Mouse (Mus musculus) limb, embryonic 14.5 days (tissue): ENCODE data around the gene Arid3a. TPM values are rescaled to one million over a fixed set of nuclear protein-coding genes. Genes with fewer than 3 reads are reported as not detected.
A peak's percentile ranks its signal among the peaks of the same experiment; 100 is the strongest.

Experiments
- ATAC-seq: fragments of 200-750 bp; cut with Nextera tagmentation; 2 replicates; pipeline ENCODE4 v1.8.0; 2017; ENCODE audit warnings: low read depth, moderate number of reproducible peaks, moderate TSS enrichment; ENCODE audit not compliant: low FRiP score
- DNase-seq: peaks from one replicate; pipeline ENCODE4 v3.0.0-alpha.2; 2015; ENCODE audit warnings: low spot score
- H3K27ac ChIP-seq: fragments of 300-500 bp; sonication (generic); replicated peaks from 2 replicates; pipeline ENCODE4 v1.5.1; 2014; ENCODE audit warnings: low read depth, mild to moderate bottlenecking, low read length, moderate library complexity, mixed read lengths
- H3K27me3 ChIP-seq: fragments of 300-500 bp; sonication (generic); 2 replicates; pipeline ENCODE4 v1.6.1; 2014; ENCODE audit warnings: low read length, mixed read lengths; ENCODE audit not compliant: control insufficient read depth, insufficient read depth
- H3K36me3 ChIP-seq: fragments of 300-500 bp; sonication (generic); 2 replicates; pipeline ENCODE4 v1.6.1; 2014; ENCODE audit warnings: mild to moderate bottlenecking, low read length, moderate library complexity, mixed read lengths; ENCODE audit not compliant: control insufficient read depth, insufficient read depth
- H3K4me1 ChIP-seq: fragments of 300-500 bp; sonication (generic); 2 replicates; pipeline ENCODE4 v1.6.1; 2014; ENCODE audit warnings: antibody characterized with exemption, low read length, mixed read lengths; ENCODE audit not compliant: control insufficient read depth, insufficient read depth
- H3K4me2 ChIP-seq: fragments of 300-500 bp; sonication (generic); replicated peaks from 2 replicates; pipeline ENCODE4 v1.6.1; 2014; ENCODE audit warnings: low read depth, mild to moderate bottlenecking, low read length, moderate library complexity; ENCODE audit not compliant: severe bottlenecking
- H3K4me3 ChIP-seq: fragments of 300-500 bp; sonication (generic); replicated peaks from 2 replicates; pipeline ENCODE4 v1.5.1; 2014; ENCODE audit warnings: low read length
- H3K9ac ChIP-seq: fragments of 300-500 bp; sonication (generic); 2 replicates; pipeline ENCODE4 v1.6.1; 2014; ENCODE audit warnings: mild to moderate bottlenecking, low read depth, low read length, moderate library complexity; ENCODE audit not compliant: severe bottlenecking
- H3K9me3 ChIP-seq: fragments of 300-500 bp; sonication (generic); 2 replicates; pipeline ENCODE4 v1.6.1; 2016; ENCODE audit warnings: low read length; ENCODE audit not compliant: control insufficient read depth
- POLR2A ChIP-seq: fragments of 200-500 bp; IDR thresholded peaks from 2 replicates; pipeline ENCODE4 v1.8.0; 2012; ENCODE audit warnings: inconsistent platforms, mild to moderate bottlenecking, moderate library complexity, borderline replicate concordance; ENCODE audit not compliant: insufficient read depth, insufficient read length; ENCODE audit errors: extremely low read depth
- WGBS: fragments of 180-500 bp; shearing (Covaris S2); extraction: QIAGEN DNeasy Blood & Tissue Kit; methylation state at CpG from one replicate; pipeline ENCODE4 v1.1.7; 2014; 5-methylcytosine and 5-hydroxymethylcytosine counted together
- polyA plus RNA-seq, 2 experiments: library from polyadenylated mRNA; depleted of rRNA in 1 of 2; stranded (reverse) in 1 of 2; unstranded in 1 of 2; fragments of >200 nt; fragmentation: Nextera tagmentation in 1 of 2; extraction: Ambion mirVana in 1 of 2; gene quantifications; 2 replicates each; pipeline versions ENCODE4 v1.2.1 to v1.2.3; 2012 to 2014

Arid3a gene
- polyA plus RNA-seq, 2 experiments, result 5.0 to 8.6 TPM

GRCm38 (mm10) chr10:79920056-79920890 lies 6.6 kb upstream of the Arid3a start:
- Histone ChIP-seq H3K4me2 (peak overlapping the region; percentile 40; the same call in 1 of the 2 replicates), H3K36me3 (no peaks in the 10 kb centered on the region), H3K27me3 (peaks cover 61% of the 10 kb centered on the region), H3K9ac (no peak overlapping the region), H3K27ac (no peak overlapping the region), H3K4me1 (peaks cover 19% of the 10 kb centered on the region), H3K9me3 (no peaks in the 10 kb centered on the region), H3K4me3 (peak overlapping the region; percentile 24)
- DNase-seq, result no peak
- 22% methylated on average over 26 of the region's 26 CpGs for WGBS
- no peak for ATAC-seq
- TF ChIP-seq POLR2A, result no peak

GRCm38 (mm10) chr10:79920958-79921535 lies 5.8 kb upstream of the Arid3a start, which contains the start of gene R3hdm4:
R3hdm4 (minus strand) TSS chr10:79921208.
- Histone ChIP-seq H3K9ac (peak within 1 kb of the TSS; percentile 28; the same call in 1 of the 2 replicates), H3K4me1 (peaks cover 24% of the 10 kb centered on the region), H3K27me3 (peaks cover 61% of the 10 kb centered on the region)

GRCm38 (mm10) chr10:79921572-79921971 lies 5.3 kb upstream of the Arid3a start:
- no peak for TF ChIP-seq POLR2A
- Histone ChIP-seq H3K4me1 (peaks cover 26% of the 10 kb centered on the region), H3K9ac (peak overlapping the region; percentile 28; the same call in 1 of the 2 replicates), H3K27ac (no peak overlapping the region), H3K4me2 (peak overlapping the region; percentile 40), H3K27me3 (peaks cover 61% of the 10 kb centered on the region), H3K36me3 (no peaks in the 10 kb centered on the region), H3K4me3 (peak overlapping the region; percentile 24), H3K9me3 (no peaks in the 10 kb centered on the region)
- ATAC-seq (no peak), DNase-seq (no peak)
- WGBS, result 2% methylated on average over 30 of the region's 34 CpGs

More at GRCm38 (mm10) chr10:79920958-79921535, 5.8 kb upstream of the Arid3a start, which contains the start of gene R3hdm4:
- Histone ChIP-seq H3K4me3 (peak within 1 kb of the TSS; percentile 24), H3K27ac (no peak within 1 kb of the TSS), H3K4me2 (peak within 1 kb of the TSS; percentile 40), H3K36me3 (no peaks in the 10 kb centered on the region), H3K9me3 (no peaks in the 10 kb centered on the region)
- ATAC-seq, result no peak
- no peak for TF ChIP-seq POLR2A
- 4% methylated on average over 33 of the region's 41 CpGs for WGBS
- no peak for DNase-seq

GRCm38 (mm10) chr10:79924998-79925784 lies 1.7 kb upstream of the Arid3a start:
- peak; percentile 81 for DNase-seq
- ATAC-seq, result 0 out of 2 replicates have a peak, but pooled peaks have one; percentile 9
- Histone ChIP-seq H3K4me2 (no peak overlapping the region), H3K4me3 (no peak overlapping the region), H3K9ac (no peak overlapping the region), H3K4me1 (peaks cover 31% of the 10 kb centered on the region), H3K36me3 (no peaks in the 10 kb centered on the region), H3K27me3 (peaks cover 33% of the 10 kb centered on the region), H3K9me3 (no peaks in the 10 kb centered on the region), H3K27ac (no peak overlapping the region)
- no peak for TF ChIP-seq POLR2A
- WGBS, result 13% methylated on average over 29 of the region's 29 CpGs
